Mouse (Mus musculus) megakaryocyte-erythroid progenitor cell, adult 5-6 weeks (primary cell): ENCODE measurements around the gene Dse. TPM values are rescaled to one million over a fixed set of nuclear protein-coding genes. Genes with fewer than 3 reads are reported as not detected.

Experiments
- ATAC-seq: replicated peaks from 2 replicates; pipeline ENCODE4 v1.8.0; 2016; ENCODE audit warnings: mild to moderate bottlenecking, inconsistent platforms; ENCODE audit not compliant: severe bottlenecking, poor library complexity, low FRiP score, low TSS enrichment
- total RNA-seq, 2 experiments: library from RNA; stranded (forward) in 1 of 2; stranded (reverse) in 1 of 2; fragments of 200-1000, 215-1000 nt in 1 of 2; fragments of >200 nt in 1 of 2; fragmentation: Nextera tagmentation in 1 of 2; gene quantifications; 2 replicates each; pipeline ENCODE4 v1.2.3; 2014 to 2017

Dse gene
- total RNA-seq, 2 experiments from 2014 or later, result 3.9 TPM; not detected in 1

- ATAC-seq, result no peak
These were observed 57.7 kb downstream of the Dse start for GRCm38 (mm10) chr10:34149772-34150171.

- ATAC-seq, result no peak
These were observed 65.8 kb downstream of the Dse start for GRCm38 (mm10) chr10:34141693-34142092.

GRCm38 (mm10) chr10:34139768-34140167 lies 67.7 kb downstream of the Dse start:
- no peak for ATAC-seq

- no peak for ATAC-seq
These were observed 69.5 kb downstream of the Dse start for GRCm38 (mm10) chr10:34138027-34138426.

GRCm38 (mm10) chr10:34136432-34136831 lies 71.1 kb downstream of the Dse start:
- ATAC-seq, result no peak

- ATAC-seq, result no peak
These were observed 76.2 kb downstream of the Dse start for GRCm38 (mm10) chr10:34131356-34131755.

GRCm38 (mm10) chr10:34128391-34128790 lies 79.1 kb downstream of the Dse start:
- ATAC-seq, result no peak

- ATAC-seq, result peak; percentile 85
These were observed 79.8 kb downstream of the Dse start, which contains the start of gene Calhm6 for GRCm38 (mm10) chr10:34127392-34128378. TSS of gene Calhm6 (minus strand) at chr10:34127984.

GRCm38 (mm10) chr10:34118421-34118820 lies 89.1 kb downstream of the Dse start:
- no peak for ATAC-seq

GRCm38 (mm10) chr10:34117770-34118169 lies 89.7 kb downstream of the Dse start:
- no peak for ATAC-seq

GRCm38 (mm10) chr10:34117131-34117530 lies 90.4 kb downstream of the Dse start:
- no peak for ATAC-seq

GRCm38 (mm10) chr10:34111964-34112738 lies 95.4 kb downstream of the Dse start:
- ATAC-seq, result no peak

GRCm38 (mm10) chr10:34110863-34111465 lies 96.6 kb downstream of the Dse start:
- ATAC-seq, result no peak

Other genes starting within 250 kb of the Dse start
- 137 and 169 TPM in 2 replicates for gene Rwdd1, start 188.1 kb downstream of the Dse start, total RNA-seq (2014; fragmentation: Nextera tagmentation)
- gene Rwdd1, start 188.1 kb downstream of the Dse start, total RNA-seq (2017), result 183 and 186 TPM in 2 replicates
- gene Trappc3l, start 170.1 kb downstream of the Dse start, total RNA-seq (2014; fragmentation: Nextera tagmentation), result not detected in 2 replicates
- not detected in 2 replicates for gene Trappc3l, start 170.1 kb downstream of the Dse start, total RNA-seq (2017)
- not detected in 2 replicates for gene Calhm4, start 163.4 kb downstream of the Dse start, total RNA-seq (2014; fragmentation: Nextera tagmentation)
- gene Calhm4, start 163.4 kb downstream of the Dse start, total RNA-seq (2017), result not detected in 2 replicates
- gene Calhm5, start 111.2 kb downstream of the Dse start, total RNA-seq (2014; fragmentation: Nextera tagmentation), result not detected in 2 replicates
- gene Calhm5, start 111.2 kb downstream of the Dse start, total RNA-seq (2017), result not detected in 2 replicates
- 0.79 and 0.94 TPM in 2 replicates for gene Calhm6, start 79.7 kb downstream of the Dse start, total RNA-seq (2014; fragmentation: Nextera tagmentation)
- gene Calhm6, start 79.7 kb downstream of the Dse start, total RNA-seq (2017), result 4.5 TPM in 1 of 2 replicates, not detected in the other
- 25.1 and 29.3 TPM in 2 replicates for gene Tspyl1, start 74.5 kb upstream of the Dse start, total RNA-seq (2014; fragmentation: Nextera tagmentation)
- gene Tspyl1, start 74.5 kb upstream of the Dse start, total RNA-seq (2017), result 42.6 and 45.1 TPM in 2 replicates
- 0.57 and 1.3 TPM in 2 replicates for gene Tspyl4, start 89.7 kb upstream of the Dse start, total RNA-seq (2014; fragmentation: Nextera tagmentation)
- 0.91 and 1.4 TPM in 2 replicates for gene Tspyl4, start 89.7 kb upstream of the Dse start, total RNA-seq (2017)
- not detected in 2 replicates for gene Col10a1, start 182.3 kb upstream of the Dse start, total RNA-seq (2014; fragmentation: Nextera tagmentation)
- not detected in 2 replicates for gene Col10a1, start 182.3 kb upstream of the Dse start, total RNA-seq (2017)
- 23.8 and 30.5 TPM in 2 replicates for gene Nt5dc1, start 210.8 kb upstream of the Dse start, total RNA-seq (2014; fragmentation: Nextera tagmentation)
- gene Nt5dc1, start 210.8 kb upstream of the Dse start, total RNA-seq (2017), result 36.0 and 40.5 TPM in 2 replicates